Mouse (Mus musculus) C2C12 (cell line): ENCODE measurements around the gene Tmem184c. TPM values are rescaled to one million over a fixed set of nuclear protein-coding genes. Genes with fewer than 3 reads are reported as not detected.
A peak's percentile ranks its signal among the peaks of the same experiment; 100 is the strongest.

Experiments used
- H3K27me3 ChIP-seq: one replicate; pipeline ENCODE4 v1.6.1; 2011; ENCODE audit not compliant: control insufficient read depth, insufficient read depth, insufficient read length
- H3K36me3 ChIP-seq: one replicate; pipeline ENCODE4 v1.6.1; 2011; ENCODE audit not compliant: control insufficient read depth, insufficient read depth
- H3K4me3 ChIP-seq: one replicate; pipeline ENCODE4 v1.5.1; 2011; ENCODE audit warnings: mild to moderate bottlenecking, control low read depth; ENCODE audit not compliant: poor library complexity, insufficient read depth, severe bottlenecking
- H3K79me2 ChIP-seq: one replicate; pipeline ENCODE4 v1.6.1; 2011; ENCODE audit not compliant: control insufficient read depth, insufficient read depth
- H3K79me3 ChIP-seq: one replicate; pipeline ENCODE4 v1.6.1; 2011; ENCODE audit warnings: low read depth, control low read depth
- H3ac ChIP-seq: one replicate; pipeline ENCODE3; 2011; ENCODE audit warnings: low read depth; ENCODE audit not compliant: control insufficient read depth, insufficient read length
- CEBPB ChIP-seq: IDR thresholded peaks from one replicate; pipeline ENCODE4 v1.6.1; 2011; ENCODE audit warnings: low read depth, mild to moderate bottlenecking, control low read depth, moderate library complexity
- CTCF ChIP-seq: IDR thresholded peaks from one replicate; pipeline ENCODE4 v1.5.1; 2011; ENCODE audit not compliant: control insufficient read depth, insufficient read depth, insufficient read length
- FOSL1 ChIP-seq: IDR thresholded peaks from one replicate; pipeline ENCODE4 v1.8.0; 2011; ENCODE audit warnings: mild to moderate bottlenecking, low read length; ENCODE audit not compliant: poor library complexity, insufficient read depth, severe bottlenecking
- MAX ChIP-seq: IDR thresholded peaks from one replicate; pipeline ENCODE4 v1.6.1; 2011; ENCODE audit warnings: mild to moderate bottlenecking, control low read depth
- MYOD1 ChIP-seq: IDR thresholded peaks from one replicate; pipeline ENCODE4 v1.6.1; 2011; ENCODE audit warnings: low read depth; ENCODE audit not compliant: control insufficient read depth, insufficient read length
- MYOG ChIP-seq: IDR thresholded peaks from one replicate; pipeline ENCODE4 v1.6.1; 2011; ENCODE audit not compliant: control insufficient read depth, insufficient read length; ENCODE audit errors: extremely low read depth
- USF1 ChIP-seq: IDR thresholded peaks from one replicate; pipeline ENCODE4 v1.6.1; 2011; ENCODE audit warnings: low read depth, mild to moderate bottlenecking, control low read depth, moderate library complexity
- polyA plus RNA-seq: library from polyadenylated mRNA; unstranded; fragments of >200 nt; fragmentation: generic; extraction: Trizol; gene quantifications from one replicate; pipeline ENCODE4 v1.2.1, GENCODE M21; 2012; ENCODE audit warnings: missing spikeins

Tmem184c gene
- polyA plus RNA-seq, 1 experiment = 8.3 TPM

- Histone ChIP-seq H3ac (peak overlapping the region; percentile 70), H3K79me3 (peaks cover 26% of the 10 kb centered on the region), H3K36me3 (peaks cover 19% of the 10 kb centered on the region), H3K79me2 (peaks cover 51% of the 10 kb centered on the region), H3K27me3 (no peaks in the 10 kb centered on the region), H3K4me3 (peak overlapping the region; percentile 53)
- TF ChIP-seq FOSL1 (no peak), CEBPB (no peak), MYOD1 (no peak), MYOG (no peak), USF1 (no peak), CTCF (no peak), MAX (no peak)
Measured at GRCm38 (mm10) chr8:77549881-77550580, 60.5 kb downstream of the Tmem184c start.

GRCm38 (mm10) chr8:77549121-77549706, 61.3 kb downstream of the Tmem184c start, which contains the start of gene Prmt9:
TSS of gene Prmt9 (plus strand) at chr8:77549397.
- Histone ChIP-seq H3K36me3 (peaks cover 19% of the 10 kb centered on the region), H3K79me2 (peaks cover 45% of the 10 kb centered on the region), H3K79me3 (peaks cover 26% of the 10 kb centered on the region), H3K4me3 (peak within 1 kb of the TSS; percentile 53), H3ac (peak within 1 kb of the TSS; percentile 70), H3K27me3 (no peaks in the 10 kb centered on the region)
- TF ChIP-seq FOSL1 (no peak), MAX (peak; percentile 12), MYOG (no peak)

Other genes starting within 250 kb of the Tmem184c start
- gene Arhgap10, start 92.7 kb downstream of the Tmem184c start, polyA plus RNA-seq = 17.6 TPM
- gene Prmt9, start 61.3 kb downstream of the Tmem184c start, polyA plus RNA-seq = 7.5 TPM
- gene Ednra, start 113.8 kb upstream of the Tmem184c start, polyA plus RNA-seq = 0.07 TPM